Mouse (Mus musculus) thymus, adult 18-20 months (tissue): ENCODE measurements around the gene Gm10964.
A peak's percentile ranks its signal among the peaks of the same experiment; 100 is the strongest.

Experiments used
- DNase-seq, 2 experiments: peaks; one replicate each; pipeline ENCODE4 v3.0.0; 2022; ENCODE audit warnings: mixed read lengths in 2 of 2

Gm10964 gene

GRCm38 (mm10) chr3:103739329-103739728 lies at the start of gene Gm10964:
TSS of gene Gm10964 (plus strand) at chr3:103739366.
- no peak for DNase-seq

GRCm38 (mm10) chr3:103690506-103690905 lies 48.7 kb upstream of the Gm10964 start:
- DNase-seq: no peak

- no peak for DNase-seq
Measured at GRCm38 (mm10) chr3:103695556-103695955, 43.6 kb upstream of the Gm10964 start.

GRCm38 (mm10) chr3:103696388-103696925 lies 42.7 kb upstream of the Gm10964 start:
- DNase-seq: no peak

- DNase-seq: no peak
Measured at GRCm38 (mm10) chr3:103704661-103705060, 34.5 kb upstream of the Gm10964 start.

- DNase-seq: no peak
Measured at GRCm38 (mm10) chr3:103705426-103705825, 33.7 kb upstream of the Gm10964 start.

GRCm38 (mm10) chr3:103709470-103710040 lies 29.6 kb upstream of the Gm10964 start:
- DNase-seq: no peak

- DNase-seq: no peak
Measured at GRCm38 (mm10) chr3:103712196-103712595, 27.0 kb upstream of the Gm10964 start.

- peak in 1 of 2 experiments; percentile 51 for DNase-seq
Measured at GRCm38 (mm10) chr3:103714236-103714875, 24.8 kb upstream of the Gm10964 start.

- no peak for DNase-seq
Measured at GRCm38 (mm10) chr3:103714942-103715341, 24.2 kb upstream of the Gm10964 start.

GRCm38 (mm10) chr3:103715762-103716693 lies 23.1 kb upstream of the Gm10964 start:
- DNase-seq: peak in 1 of 2 experiments; percentile 26

GRCm38 (mm10) chr3:103716774-103717760 lies 22.1 kb upstream of the Gm10964 start:
- no peak for DNase-seq

- DNase-seq: peak in 1 of 2 experiments; percentile 3
Measured at GRCm38 (mm10) chr3:103718728-103719127, 20.4 kb upstream of the Gm10964 start.

GRCm38 (mm10) chr3:103724137-103724536 lies 15.0 kb upstream of the Gm10964 start:
- DNase-seq: no peak

- DNase-seq: no peak
Measured at GRCm38 (mm10) chr3:103726642-103727041, 12.5 kb upstream of the Gm10964 start.

- no peak for DNase-seq
Measured at GRCm38 (mm10) chr3:103727813-103728326, 11.3 kb upstream of the Gm10964 start.

GRCm38 (mm10) chr3:103729850-103730249 lies 9.3 kb upstream of the Gm10964 start:
- no peak for DNase-seq

- no peak for DNase-seq
Measured at GRCm38 (mm10) chr3:103732116-103732515, 7.0 kb upstream of the Gm10964 start.

GRCm38 (mm10) chr3:103733176-103733575 lies 6.0 kb upstream of the Gm10964 start:
- no peak for DNase-seq

GRCm38 (mm10) chr3:103733799-103734695 lies 5.1 kb upstream of the Gm10964 start:
- no peak for DNase-seq
